Mouse (Mus musculus) CD4-positive naive resting alpha-beta T cell, adult 76 days (primary cell): Measurements from ENCODE around the gene Cetn4. TPM values are rescaled to one million over a fixed set of nuclear protein-coding genes. Genes with fewer than 3 reads are reported as not detected.

Experiments used
- total RNA-seq: library from RNA; stranded (reverse); gene quantifications from one replicate; pipeline ENCODE4 v1.2.4, GENCODE M21; 2023

Cetn4 gene
- not detected for total RNA-seq

DNA sequence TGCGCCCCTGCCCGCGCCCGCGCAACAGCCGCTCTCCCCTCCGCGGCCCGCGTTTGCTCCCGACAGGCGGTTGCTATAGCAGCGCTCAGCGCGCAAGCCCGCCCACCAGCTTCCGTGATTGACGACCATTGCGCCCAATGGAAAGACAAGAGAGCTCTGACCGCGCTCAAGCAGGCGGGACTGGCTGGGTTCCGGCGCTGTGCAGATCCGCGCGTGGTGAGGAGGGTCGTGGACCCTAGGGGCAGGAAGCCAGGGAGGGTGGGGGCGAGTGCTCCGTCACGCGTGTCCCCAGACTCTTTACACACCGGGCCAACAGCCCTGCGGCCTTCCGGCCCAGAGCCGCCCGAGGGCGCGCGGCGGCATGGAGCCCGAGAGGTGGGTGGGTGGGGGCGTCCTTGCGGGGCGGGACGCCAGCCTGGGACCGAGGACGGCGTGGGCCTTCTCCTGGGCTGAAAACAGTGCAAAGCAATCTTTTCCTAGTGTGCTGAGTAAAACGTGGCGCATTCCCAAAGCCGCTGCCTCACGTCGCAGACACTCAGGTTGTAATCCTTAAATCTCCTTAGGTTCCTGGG is at the start of gene Cetn4, which contains the start of gene Bbs12:
TSS of gene Cetn4 (minus strand) at position 339 of the 572 bp plus-strand sequence.
TSS of gene Bbs12 (plus strand) at position 185 of the 572 bp plus-strand sequence.

GRCm38 (mm10) chr3:37348221-37349165 is 36.0 kb upstream of the Cetn4 start, which contains the start of gene Fgf2:
Gene Fgf2, plus strand, starts transcription at chr3:37348346.

Other genes with a start within 250 kb of the Cetn4 start
- not detected for gene Adad1, start 249.2 kb downstream of the Cetn4 start, total RNA-seq
- gene Il2, start 186.7 kb downstream of the Cetn4 start, total RNA-seq, result not detected
- gene Il21, start 80.1 kb downstream of the Cetn4 start, total RNA-seq, result not detected
- 2.2 TPM for gene Bbs12, start 154 bp downstream of the Cetn4 start, total RNA-seq
- gene Fgf2, start 35.6 kb upstream of the Cetn4 start, total RNA-seq, result 1.5 TPM
- 79.3 TPM for gene Spata5, start 107.2 kb upstream of the Cetn4 start, total RNA-seq
- 22.4 TPM for gene Nudt6, start 107.5 kb upstream of the Cetn4 start, total RNA-seq